In the genomic region with DNA sequence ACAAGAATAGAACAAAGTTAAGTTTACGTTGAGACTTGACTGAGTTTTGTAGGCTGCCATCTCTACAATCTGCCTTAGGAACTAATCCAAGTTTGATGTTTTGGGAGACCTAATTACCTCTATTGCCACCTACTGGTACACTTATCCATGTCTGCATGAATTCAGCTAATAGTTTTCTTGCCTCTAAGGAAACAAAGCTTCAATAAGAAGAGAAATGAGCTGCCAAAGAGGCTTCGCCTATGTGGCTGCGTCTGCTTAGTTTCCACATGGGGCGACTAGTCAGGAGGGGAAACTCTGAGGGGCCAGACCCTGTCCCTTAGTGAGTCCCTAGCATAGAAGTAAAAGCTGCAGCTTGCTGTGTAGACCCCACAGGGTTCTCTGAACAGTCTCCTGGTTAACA, we compare ENCODE assay signal across 8 mouse cellular contexts.
A peak's percentile ranks its signal among the peaks of the same experiment; 100 is the strongest.
DNase-seq lines count a peak whose midpoint lies in the region; ATAC-seq and TF ChIP-seq lines count a peak whose summit lies in the region.

No protein-coding gene starts in this region.

- no peaks in the 10 kb centered on the region for H3K36me3 ChIP-seq in E14TG2a.4 (ENCODE audit: insufficient read depth, low read length)
- no peaks in the 10 kb centered on the region for H3K36me3 ChIP-seq in embryonic facial prominence, embryonic 11.5 days (replicated peaks; ENCODE audit: control insufficient read depth, insufficient read depth, low read depth, low read length)
- no peaks in the 10 kb centered on the region for H3K36me3 ChIP-seq in intestine, embryonic 16.5 days (ENCODE audit: control insufficient read depth, insufficient read depth, low read length)

- H3K9ac ChIP-seq in embryonic facial prominence, embryonic 11.5 days (replicated peaks; ENCODE audit: low read length) = no peak overlapping the region
- H3K9ac ChIP-seq in intestine, embryonic 16.5 days (ENCODE audit: low read depth, low read length) = 0 out of 2 replicates have a peak overlapping the region, but pooled peaks have one; percentile 24

- no peak overlapping the region for H3K4me2 ChIP-seq in embryonic facial prominence, embryonic 11.5 days (ENCODE audit: low read depth, low read length)
- no peak overlapping the region for H3K4me2 ChIP-seq in intestine, embryonic 16.5 days (ENCODE audit: low read depth, low read length)

- no peaks in the 10 kb centered on the region for H3K27me3 ChIP-seq in E14TG2a.4 (ENCODE audit: insufficient read depth, low read length)
- H3K27me3 ChIP-seq in embryonic facial prominence, embryonic 11.5 days (ENCODE audit: control insufficient read depth, insufficient read depth, low read length) = no peaks in the 10 kb centered on the region
- H3K27me3 ChIP-seq in intestine, embryonic 16.5 days (replicated peaks; ENCODE audit: control insufficient read depth, insufficient read depth, low read length) = no peaks in the 10 kb centered on the region

- 25% methylated on average over 4 of the region's 4 CpGs for WGBS in embryonic facial prominence, embryonic 11.5 days
- 18% methylated on average over 4 of the region's 4 CpGs for WGBS in intestine, embryonic 16.5 days

- no peak for ATAC-seq in CD4-positive, CD25-positive, alpha-beta regulatory T cell, adult 4 months
- 0 out of 2 replicates have a peak, but pooled peaks have one; percentile 29 for ATAC-seq in embryonic facial prominence, embryonic 11.5 days (replicated peaks; ENCODE audit: insufficient number of reproducible peaks, low FRiP score, low TSS enrichment, low read depth)
- ATAC-seq in intestine, embryonic 16.5 days = no peak
- 0 out of 2 replicates have a peak, but pooled peaks have one; percentile 50 for ATAC-seq in megakaryocyte-erythroid progenitor cell, adult 5-6 weeks (replicated peaks; ENCODE audit: low FRiP score, low TSS enrichment, poor library complexity, severe bottlenecking)

- no peaks in the 10 kb centered on the region for H3K9me3 ChIP-seq in E14TG2a.4 (ENCODE audit: low read length)
- H3K9me3 ChIP-seq in embryonic facial prominence, embryonic 11.5 days (replicated peaks; ENCODE audit: control insufficient read depth, low read length) = no peaks in the 10 kb centered on the region
- no peaks in the 10 kb centered on the region for H3K9me3 ChIP-seq in intestine, embryonic 16.5 days (ENCODE audit: control insufficient read depth, low read length)

- TF ChIP-seq CTCF in E14TG2a.4 (conservative IDR thresholded peaks at IDR 0.05; ENCODE audit: low read length) = 0 out of 2 replicates have a peak, but pooled peaks have one; percentile 16

- H3K4me1 ChIP-seq in E14TG2a.4 (replicated peaks; ENCODE audit: low read depth, low read length) = no peaks in the 10 kb centered on the region
- no peaks in the 10 kb centered on the region for H3K4me1 ChIP-seq in embryonic facial prominence, embryonic 11.5 days (ENCODE audit: control insufficient read depth, insufficient read depth, low read length)
- peaks cover 6% of the 10 kb centered on the region; the same call in 1 of the 2 replicates for H3K4me1 ChIP-seq in intestine, embryonic 16.5 days (ENCODE audit: control insufficient read depth, insufficient read depth, low read length)

- peak; percentile 3 for DNase-seq in CD4-positive, CD25-positive, alpha-beta regulatory T cell, adult 2 months (ENCODE audit: low read depth, low spot score)
- peak; percentile 75 for DNase-seq in embryonic facial prominence, embryonic 11.5 days (ENCODE audit: low spot score)
- DNase-seq in MN1 (ENCODE audit: low spot score) = no peak
- DNase-seq in thymus, adult 18-20 months = no peak

- H3K27ac ChIP-seq in embryonic facial prominence, embryonic 11.5 days (replicated peaks; ENCODE audit: low read depth, low read length) = no peak overlapping the region
- H3K27ac ChIP-seq in intestine, embryonic 16.5 days (ENCODE audit: low read length) = no peak overlapping the region

- no peak overlapping the region for H3K4me3 ChIP-seq in E14TG2a.4 (replicated peaks; ENCODE audit: low read length)
- H3K4me3 ChIP-seq in embryonic facial prominence, embryonic 11.5 days (ENCODE audit: low read depth, low read length) = no peak overlapping the region
- no peak overlapping the region for H3K4me3 ChIP-seq in intestine, embryonic 16.5 days (ENCODE audit: low read length)

Comparison
In these comparisons a context has a peak if more than half of its experiments do, and no peak if none do; other contexts are left out.
1. DNase-seq: peak in CD4-positive, CD25-positive, alpha-beta regulatory T cell, adult 2 months (single experiment) and embryonic facial prominence, embryonic 11.5 days (single experiment); none in MN1 (single experiment) and thymus, adult 18-20 months (0 of 2).
2. ATAC-seq: peak in embryonic facial prominence, embryonic 11.5 days (single experiment) and megakaryocyte-erythroid progenitor cell, adult 5-6 weeks (single experiment); none in CD4-positive, CD25-positive, alpha-beta regulatory T cell, adult 4 months (single experiment) and intestine, embryonic 16.5 days (single experiment).